Mouse (Mus musculus) G1E (cell line): ENCODE data around the gene Zfp653. TPM values are rescaled to one million over a fixed set of nuclear protein-coding genes. Genes with fewer than 3 reads are reported as not detected.
A peak's percentile ranks its signal among the peaks of the same experiment; 100 is the strongest.

Source experiments
- ATAC-seq: 2 replicates; pipeline ENCODE4 v1.8.0; 2016; ENCODE audit warnings: mild to moderate bottlenecking; ENCODE audit not compliant: insufficient number of reproducible peaks, poor library complexity, low FRiP score, severe bottlenecking; ENCODE audit errors: extremely low read depth
- DNase-seq: peaks from one replicate; pipeline ENCODE4 v3.0.0; 2012; ENCODE audit warnings: low spot score
- H3K27me3 ChIP-seq: 2 replicates; pipeline ENCODE4 v1.6.1; 2012; ENCODE audit warnings: mild to moderate bottlenecking, low read length, inconsistent platforms; ENCODE audit not compliant: insufficient read depth
- H3K36me3 ChIP-seq: replicated peaks from 2 replicates; pipeline ENCODE3; 2012; ENCODE audit warnings: mild to moderate bottlenecking, inconsistent platforms
- H3K4me1 ChIP-seq: 2 replicates; pipeline ENCODE4 v1.6.1; 2012; ENCODE audit warnings: low read depth, low read length, inconsistent platforms, mixed read lengths; ENCODE audit not compliant: insufficient read depth
- H3K4me3 ChIP-seq: 2 replicates; pipeline ENCODE4 v1.5.1; 2012; ENCODE audit warnings: low read depth, mild to moderate bottlenecking, inconsistent platforms, low read length, moderate library complexity, mixed read lengths
- H3K9me3 ChIP-seq: replicated peaks from 2 replicates; pipeline ENCODE4 v1.6.1; 2012; ENCODE audit warnings: inconsistent platforms
- CTCF ChIP-seq: IDR thresholded peaks from 2 replicates; pipeline ENCODE4 v1.5.1; 2012; ENCODE audit warnings: low read depth, low read length, inconsistent platforms, mixed read lengths
- GATA1 ChIP-seq: IDR thresholded peaks from 2 replicates; pipeline ENCODE4 v1.6.1; 2012; ENCODE audit warnings: borderline replicate concordance, low read length, inconsistent platforms, mixed read lengths
- GATA2 ChIP-seq: IDR thresholded peaks from 2 replicates; pipeline ENCODE4 v1.6.1; 2012; ENCODE audit warnings: low read depth, low read length, inconsistent platforms, borderline replicate concordance
- POLR2AphosphoS5 ChIP-seq: IDR thresholded peaks from 2 replicates; pipeline ENCODE4 v1.6.1; 2012; ENCODE audit warnings: low read depth, low read length, inconsistent platforms; ENCODE audit not compliant: insufficient replicate concordance
- TAL1 ChIP-seq: conservative IDR thresholded peaks from 2 replicates; pipeline ENCODE4 v1.6.1; 2012; ENCODE audit warnings: low read depth, low read length, inconsistent platforms, mixed read lengths
- polyA plus RNA-seq: library from polyadenylated mRNA; stranded (reverse); fragments of >175 nt; gene quantifications from 2 replicates; pipeline ENCODE4 v1.2.3, GENCODE M21; 2012
- total RNA-seq, 2 experiments: library from RNA; stranded (forward) in 1 of 2; stranded (reverse) in 1 of 2; fragments of 200-1000 nt in 1 of 2; fragments of >200 nt in 1 of 2; fragmentation: Nextera tagmentation in 1 of 2; gene quantifications; 2 replicates each; pipeline ENCODE4 v1.2.3; 2014 to 2017

Zfp653 gene
- total and polyA plus RNA-seq, 3 experiments: 7.3 to 19.0 (median 9.1) TPM

DNA sequence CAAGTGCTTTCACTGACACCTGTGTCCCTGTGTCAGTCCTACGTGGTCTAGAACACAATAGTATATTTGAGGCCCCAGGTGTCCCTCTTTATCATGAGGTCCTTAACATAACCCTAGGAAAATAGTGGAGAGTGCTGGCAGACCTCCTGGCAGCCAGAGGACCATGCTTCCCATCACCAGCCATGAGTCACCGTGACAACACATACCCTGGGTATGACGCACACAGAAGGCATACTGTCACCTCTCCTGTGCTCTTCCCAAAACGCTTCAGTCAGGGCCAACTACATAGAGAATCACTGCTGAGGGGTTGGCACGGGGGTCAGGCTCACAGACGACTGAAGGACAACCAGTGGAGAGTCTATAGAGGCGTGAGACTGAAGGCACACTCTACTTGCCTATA is 18.8 kb upstream of the Zfp653 start:
- DNase-seq (no peak), ATAC-seq (no peak)
- Histone ChIP-seq H3K9me3 (no peaks in the 10 kb centered on the region), H3K27me3 (peaks cover 5% of the 10 kb centered on the region; the same call in 1 of the 2 replicates), H3K4me3 (no peak overlapping the region), H3K36me3 (no peaks in the 10 kb centered on the region), H3K4me1 (peaks cover 16% of the 10 kb centered on the region)
- TF ChIP-seq POLR2AphosphoS5 (no peak), TAL1 (no peak), GATA2 (no peak), CTCF (no peak), GATA1 (no peak)

- peaks cover 19% of the 10 kb centered on the region for H3K4me1 ChIP-seq
- ATAC-seq (no peak), DNase-seq (no peak)
- TF ChIP-seq GATA1 (no peak), POLR2AphosphoS5 (no peak), CTCF (no peak), GATA2 (no peak)
- peaks cover 5% of the 10 kb centered on the region; the same call in 1 of the 2 replicates for H3K27me3 ChIP-seq
- H3K36me3 ChIP-seq: no peaks in the 10 kb centered on the region
- H3K9me3 ChIP-seq: no peaks in the 10 kb centered on the region
- no peak overlapping the region for H3K4me3 ChIP-seq
These were observed 18.1 kb upstream of the Zfp653 start for GRCm38 (mm10) chr9:22089281-22089680.

DNA sequence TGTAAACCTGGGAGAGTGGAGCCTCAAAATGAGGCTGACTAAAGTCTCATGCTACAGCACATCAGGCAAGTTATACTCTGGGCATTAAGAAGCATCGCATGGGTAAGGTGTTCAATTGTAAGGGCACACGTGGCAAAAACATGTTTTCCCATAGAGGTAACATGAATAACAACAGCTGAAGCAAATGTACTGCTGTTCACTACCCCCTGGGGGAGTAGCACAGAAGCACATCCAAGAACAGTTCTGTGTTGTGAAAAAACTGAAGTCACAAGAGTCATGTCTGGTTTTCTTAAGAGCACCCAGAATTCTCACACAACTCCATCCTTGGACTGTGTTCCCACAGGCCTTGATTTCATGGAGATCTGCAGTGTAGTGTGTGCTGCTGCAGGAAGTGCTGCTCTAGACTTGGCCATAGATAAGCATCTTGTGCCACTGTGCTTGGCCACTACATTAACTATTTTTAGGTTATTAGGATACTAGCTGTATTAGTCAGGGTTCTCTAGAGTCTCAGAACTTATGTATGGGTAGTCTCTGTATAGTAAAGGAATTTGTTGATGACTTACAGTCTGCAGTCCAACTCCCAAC is 15.9 kb upstream of the Zfp653 start:
- ATAC-seq: no peak
- TF ChIP-seq POLR2AphosphoS5 (no peak), GATA1 (no peak), CTCF (no peak), TAL1 (no peak), GATA2 (no peak)

GRCm38 (mm10) chr9:22086012-22086411 is 14.8 kb upstream of the Zfp653 start:
- ATAC-seq (no peak), DNase-seq (no peak)
- Histone ChIP-seq H3K9me3 (no peaks in the 10 kb centered on the region), H3K4me1 (peaks cover 31% of the 10 kb centered on the region), H3K27me3 (no peaks in the 10 kb centered on the region), H3K4me3 (peak overlapping the region; percentile 93), H3K36me3 (peaks cover 26% of the 10 kb centered on the region)
- TF ChIP-seq TAL1 (no peak), POLR2AphosphoS5 (no peak), GATA2 (no peak), CTCF (no peak), GATA1 (no peak)

More for the DNA sequence above, 15.9 kb upstream of the Zfp653 start:
- H3K27me3 ChIP-seq: no peaks in the 10 kb centered on the region
- no peak overlapping the region for H3K4me3 ChIP-seq
- no peak for DNase-seq
- peaks cover 18% of the 10 kb centered on the region for H3K36me3 ChIP-seq
- H3K9me3 ChIP-seq: no peaks in the 10 kb centered on the region
- peaks cover 31% of the 10 kb centered on the region for H3K4me1 ChIP-seq

GRCm38 (mm10) chr9:22085022-22085834 is 14.1 kb upstream of the Zfp653 start, which contains the start of gene Ecsit:
TSS of gene Ecsit (minus strand) at chr9:22085438.
- no peaks in the 10 kb centered on the region for H3K27me3 ChIP-seq
- H3K4me1 ChIP-seq: peaks cover 31% of the 10 kb centered on the region
- peak within 1 kb of the TSS; percentile 93 for H3K4me3 ChIP-seq
- peaks cover 34% of the 10 kb centered on the region for H3K36me3 ChIP-seq
- no peak for TF ChIP-seq GATA2
- no peak for TF ChIP-seq GATA1
- TF ChIP-seq TAL1: no peak
- TF ChIP-seq CTCF: no peak
- TF ChIP-seq POLR2AphosphoS5: no peak
- ATAC-seq: peak; percentile 100
- H3K9me3 ChIP-seq: no peaks in the 10 kb centered on the region
- DNase-seq: peak; percentile 98

GRCm38 (mm10) chr9:22084667-22085021 is 13.5 kb upstream of the Zfp653 start:
- no peak for ATAC-seq
- H3K4me1 ChIP-seq: peaks cover 31% of the 10 kb centered on the region
- H3K4me3 ChIP-seq: peak overlapping the region; percentile 93
- H3K27me3 ChIP-seq: no peaks in the 10 kb centered on the region
- TF ChIP-seq TAL1 (no peak), GATA2 (no peak), POLR2AphosphoS5 (no peak), GATA1 (no peak), CTCF (no peak)
- DNase-seq: no peak
- H3K9me3 ChIP-seq: no peaks in the 10 kb centered on the region
- peaks cover 40% of the 10 kb centered on the region for H3K36me3 ChIP-seq
